Mouse (Mus musculus): Measurements from ENCODE around the gene Gadd45b. TPM values are rescaled to one million over a fixed set of nuclear protein-coding genes. Genes with fewer than 3 reads are reported as not detected.

Gene Gadd45b
- polyA plus RNA-seq, 1 experiment from 2014 or later, result 19.4 TPM

DNA sequence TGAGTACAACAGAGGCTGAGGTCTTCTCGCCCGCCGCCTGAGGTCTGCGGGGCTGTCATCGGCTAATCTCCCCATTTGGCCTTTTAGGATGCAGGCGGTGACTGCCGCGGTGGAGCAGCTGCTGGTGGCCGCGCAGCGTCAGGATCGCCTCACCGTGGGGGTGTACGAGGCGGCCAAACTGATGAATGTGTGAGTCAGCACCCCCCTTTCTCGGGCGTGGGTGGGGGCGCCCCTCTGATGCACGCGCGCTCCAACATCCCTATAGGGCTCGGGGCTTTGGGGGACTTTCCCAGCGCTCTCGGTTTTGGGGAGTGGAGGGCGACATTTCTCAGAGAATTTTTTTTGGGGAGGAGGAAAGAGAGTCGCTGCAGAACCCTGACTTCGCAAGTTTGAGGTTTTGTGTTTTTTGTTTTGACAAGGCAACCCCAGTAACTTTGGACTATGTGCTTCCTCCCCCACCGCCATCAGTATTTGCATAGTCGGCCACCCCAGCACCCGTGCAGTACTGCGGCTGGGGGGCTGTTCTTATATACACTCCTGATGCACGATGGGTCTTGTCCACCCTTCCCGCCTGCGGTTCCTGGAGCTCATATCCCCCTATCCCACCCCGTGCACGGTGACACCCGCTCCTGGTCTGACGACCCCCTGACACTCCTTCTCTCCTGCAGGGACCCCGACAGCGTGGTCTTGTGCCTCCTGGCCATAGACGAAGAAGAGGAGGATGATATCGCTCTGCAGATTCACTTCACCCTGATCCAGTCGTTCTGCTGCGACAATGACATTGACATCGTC is 684 bp downstream of the Gadd45b start:
- H3K9me3 ChIP-seq, result no peaks in the 10 kb centered on the region
- ATAC-seq (ENCODE audit: insufficient number of reproducible peaks, insufficient read depth, low FRiP score, low TSS enrichment, low read depth), result no peak
- peak overlapping the region; percentile 90 for H3K4me2 ChIP-seq
- H3K4me3 ChIP-seq (replicated peaks), result peak overlapping the region; percentile 61
- WGBS, result under 1% methylated on average over 45 of the region's 45 CpGs
- no peaks in the 10 kb centered on the region for H3K36me3 ChIP-seq
- H3K27me3 ChIP-seq, result peaks cover 50% of the 10 kb centered on the region
- peak overlapping the region; percentile 59; the same call in 1 of the 2 replicates for H3K27ac ChIP-seq
- H3K4me1 ChIP-seq (replicated peaks), result peaks cover 56% of the 10 kb centered on the region
- H3K9ac ChIP-seq (replicated peaks), result peak overlapping the region; percentile 73

DNA sequence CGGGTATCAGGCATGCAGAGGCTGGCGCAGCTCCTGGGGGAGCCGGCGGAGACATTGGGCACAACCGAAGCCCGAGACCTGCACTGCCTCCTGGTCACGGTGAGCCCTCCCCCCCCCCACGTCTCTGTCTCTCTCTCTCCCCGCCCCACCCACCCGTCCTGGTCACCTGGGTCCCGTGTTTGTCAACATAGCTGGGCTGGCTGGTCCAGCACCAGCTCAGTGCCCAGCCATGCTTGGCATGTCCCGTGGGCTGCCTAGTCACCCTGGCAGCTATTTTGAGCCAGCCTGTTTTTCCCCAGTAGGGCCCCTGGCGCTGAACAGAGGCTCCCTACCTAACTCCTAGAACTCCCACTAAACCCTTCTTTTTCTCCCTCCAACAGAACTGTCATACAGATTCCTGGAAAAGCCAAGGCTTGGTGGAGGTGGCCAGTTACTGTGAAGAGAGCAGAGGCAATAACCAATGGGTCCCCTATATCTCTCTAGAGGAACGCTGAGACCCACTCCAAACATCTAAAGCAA is 1.3 kb downstream of the Gadd45b start:
- peaks cover 56% of the 10 kb centered on the region for H3K27me3 ChIP-seq
- H3K9ac ChIP-seq (replicated peaks), result peak overlapping the region; percentile 73
- H3K4me3 ChIP-seq (replicated peaks), result peak overlapping the region; percentile 61
- 4% methylated on average over 13 of the region's 14 CpGs for WGBS
- no peaks in the 10 kb centered on the region for H3K9me3 ChIP-seq
- H3K36me3 ChIP-seq, result no peaks in the 10 kb centered on the region
- H3K27ac ChIP-seq, result no peak overlapping the region
- peaks cover 63% of the 10 kb centered on the region for H3K4me1 ChIP-seq (replicated peaks)
- H3K4me2 ChIP-seq, result peak overlapping the region; percentile 90
- no peak for ATAC-seq (ENCODE audit: insufficient number of reproducible peaks, insufficient read depth, low FRiP score, low TSS enrichment, low read depth)

- 2% methylated on average over 26 of the region's 26 CpGs for WGBS
- peaks cover 57% of the 10 kb centered on the region for H3K27me3 ChIP-seq
Measured at GRCm38 (mm10) chr10:80931695-80932094, 1.8 kb downstream of the Gadd45b start.

DNA sequence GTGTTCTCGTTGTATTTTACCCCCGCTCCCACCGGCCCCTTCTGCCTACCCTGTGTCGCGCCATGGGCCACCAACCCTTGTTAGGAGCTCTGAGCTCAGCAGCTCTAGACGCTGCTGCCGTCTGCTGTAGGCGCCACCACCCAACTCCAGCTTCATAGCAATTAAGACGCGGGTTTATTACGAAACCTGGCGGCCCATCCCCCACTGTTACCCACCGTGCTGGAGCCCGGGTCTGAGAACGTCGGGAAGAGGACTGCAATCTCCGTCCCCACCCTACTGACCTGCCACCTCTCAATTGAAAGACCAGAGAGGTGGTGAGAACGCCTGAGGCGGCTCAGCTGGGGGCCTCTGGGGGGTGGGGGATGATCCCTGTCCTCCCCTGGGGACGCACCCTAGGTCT is 2.3 kb downstream of the Gadd45b start:
- under 1% methylated on average over 20 of the region's 20 CpGs for WGBS
- H3K9ac ChIP-seq (replicated peaks), result 0 out of 2 replicates have a peak overlapping the region, but pooled peaks have one; percentile 45
- no peaks in the 10 kb centered on the region for H3K36me3 ChIP-seq
- H3K27ac ChIP-seq, result no peak overlapping the region
- peaks cover 57% of the 10 kb centered on the region for H3K27me3 ChIP-seq
- no peaks in the 10 kb centered on the region for H3K9me3 ChIP-seq
- H3K4me1 ChIP-seq (replicated peaks), result peaks cover 73% of the 10 kb centered on the region
- H3K4me3 ChIP-seq (replicated peaks), result peak overlapping the region; percentile 61
- ATAC-seq (ENCODE audit: insufficient number of reproducible peaks, insufficient read depth, low FRiP score, low TSS enrichment, low read depth), result no peak
- H3K4me2 ChIP-seq, result peak overlapping the region; percentile 90

More at GRCm38 (mm10) chr10:80931695-80932094, 1.8 kb downstream of the Gadd45b start:
- Histone ChIP-seq H3K4me1 (replicated peaks) (peaks cover 68% of the 10 kb centered on the region), H3K9ac (replicated peaks) (peak overlapping the region; percentile 45; the same call in 1 of the 2 replicates), H3K9me3 (no peaks in the 10 kb centered on the region), H3K4me2 (peak overlapping the region; percentile 90), H3K4me3 (replicated peaks) (peak overlapping the region; percentile 61), H3K36me3 (no peaks in the 10 kb centered on the region), H3K27ac (0 out of 2 replicates have a peak overlapping the region, but pooled peaks have one; percentile 23)
- no peak for ATAC-seq (ENCODE audit: insufficient number of reproducible peaks, insufficient read depth, low FRiP score, low TSS enrichment, low read depth)

DNA sequence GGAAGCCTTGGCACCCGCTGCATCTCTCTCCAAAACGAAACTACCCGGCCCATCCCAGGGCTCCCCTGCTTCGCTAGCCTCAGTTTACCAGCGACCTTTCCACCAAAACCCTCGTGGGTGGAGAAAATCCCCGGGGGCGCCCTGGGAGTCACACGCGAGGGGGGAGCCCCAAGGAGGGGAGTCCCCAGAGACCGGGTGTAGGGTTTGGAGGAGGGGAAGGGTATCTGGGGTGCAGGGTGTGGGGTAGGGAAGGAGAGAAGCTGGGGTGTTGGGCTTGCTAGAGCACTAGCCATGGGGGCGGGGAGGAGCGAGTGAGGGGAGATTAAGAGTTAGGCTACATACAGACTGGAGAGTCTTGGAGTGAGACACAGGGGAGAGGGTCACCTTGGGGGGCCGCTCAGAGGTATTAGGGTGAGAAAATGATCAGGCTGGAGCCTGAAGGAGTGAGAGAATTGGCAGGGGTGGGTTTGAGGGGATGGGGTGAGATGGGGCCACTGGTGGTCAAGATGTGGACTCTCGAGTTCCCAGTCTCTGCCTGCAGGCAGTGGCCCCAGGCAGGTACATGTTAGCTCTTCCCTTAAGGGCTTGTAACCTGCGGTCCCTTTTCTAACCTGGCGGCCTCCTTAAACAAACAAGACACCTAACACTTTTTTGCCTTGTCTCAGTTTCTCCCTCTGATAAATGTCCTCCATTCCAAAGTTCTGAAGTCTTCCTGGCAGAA is 3.0 kb downstream of the Gadd45b start:
- Histone ChIP-seq H3K4me2 (peak overlapping the region; percentile 90), H3K4me3 (replicated peaks) (peak overlapping the region; percentile 61), H3K9me3 (no peaks in the 10 kb centered on the region), H3K9ac (replicated peaks) (peak overlapping the region; percentile 45; the same call in 1 of the 2 replicates), H3K27ac (0 out of 2 replicates have a peak overlapping the region, but pooled peaks have one; percentile 45), H3K4me1 (replicated peaks) (peaks cover 79% of the 10 kb centered on the region), H3K27me3 (peaks cover 62% of the 10 kb centered on the region), H3K36me3 (no peaks in the 10 kb centered on the region)
- WGBS, result 3% methylated on average over 17 of the region's 17 CpGs
- no peak for ATAC-seq (ENCODE audit: insufficient number of reproducible peaks, insufficient read depth, low FRiP score, low TSS enrichment, low read depth)

DNA sequence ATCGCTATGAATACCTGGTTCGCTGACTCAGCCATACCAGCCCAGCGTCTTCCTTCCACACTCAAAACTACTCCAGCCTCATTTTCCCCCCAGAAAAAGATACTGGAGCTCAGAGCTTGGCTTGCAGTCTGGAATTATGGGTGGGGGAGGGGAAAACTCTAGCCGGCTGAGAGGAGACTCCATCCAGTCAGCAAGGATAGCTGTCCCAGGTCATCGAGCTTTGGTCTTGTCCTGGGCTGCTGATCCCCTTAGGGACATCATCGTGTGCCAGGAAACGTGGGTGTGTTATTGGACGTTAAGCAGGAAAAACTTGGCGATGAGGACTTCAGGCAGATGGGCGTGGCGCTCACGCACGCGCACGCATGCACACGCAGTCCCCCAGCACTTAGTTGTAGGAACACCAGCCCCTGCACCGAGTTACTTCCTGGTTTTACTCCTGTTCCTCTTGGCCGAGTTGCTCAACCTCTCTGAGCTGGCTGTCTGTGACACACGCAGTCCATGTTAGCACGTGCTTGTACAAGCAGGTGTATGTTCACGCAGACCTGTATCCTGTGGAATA is 3.6 kb downstream of the Gadd45b start:
- peaks cover 62% of the 10 kb centered on the region for H3K27me3 ChIP-seq
- H3K27ac ChIP-seq, result no peak overlapping the region
- no peak for ATAC-seq (ENCODE audit: insufficient number of reproducible peaks, insufficient read depth, low FRiP score, low TSS enrichment, low read depth)
- 5% methylated on average over 21 of the region's 21 CpGs for WGBS
- H3K9ac ChIP-seq (replicated peaks), result no peak overlapping the region
- peaks cover 86% of the 10 kb centered on the region for H3K4me1 ChIP-seq (replicated peaks)
- no peaks in the 10 kb centered on the region for H3K9me3 ChIP-seq
- no peaks in the 10 kb centered on the region for H3K36me3 ChIP-seq
- peak overlapping the region; percentile 15 for H3K4me3 ChIP-seq (replicated peaks)
- H3K4me2 ChIP-seq, result peak overlapping the region; percentile 90

GRCm38 (mm10) chr10:80934136-80934985 is 4.5 kb downstream of the Gadd45b start:
- H3K4me3 ChIP-seq (replicated peaks), result no peak overlapping the region
- 43% methylated on average over 14 of the region's 14 CpGs for WGBS
- H3K27ac ChIP-seq, result no peak overlapping the region

GRCm38 (mm10) chr10:80935241-80935640 is 5.4 kb downstream of the Gadd45b start:
- peaks cover 92% of the 10 kb centered on the region for H3K4me1 ChIP-seq (replicated peaks)
- 11% methylated on average over 3 of the region's 3 CpGs for WGBS
- no peaks in the 10 kb centered on the region for H3K9me3 ChIP-seq
- H3K27ac ChIP-seq, result peak overlapping the region; percentile 95
- peak overlapping the region; percentile 72 for H3K4me2 ChIP-seq
- peak overlapping the region; percentile 43; the same call in 1 of the 2 replicates for H3K4me3 ChIP-seq (replicated peaks)
- peaks cover 65% of the 10 kb centered on the region for H3K27me3 ChIP-seq
- no peaks in the 10 kb centered on the region for H3K36me3 ChIP-seq
- no peak overlapping the region for H3K9ac ChIP-seq (replicated peaks)
- ATAC-seq (ENCODE audit: insufficient number of reproducible peaks, insufficient read depth, low FRiP score, low TSS enrichment, low read depth), result no peak

More at GRCm38 (mm10) chr10:80934136-80934985, 4.5 kb downstream of the Gadd45b start:
- ATAC-seq (ENCODE audit: insufficient number of reproducible peaks, insufficient read depth, low FRiP score, low TSS enrichment, low read depth), result no peak
- H3K27me3 ChIP-seq, result peaks cover 66% of the 10 kb centered on the region
- peak overlapping the region; percentile 90; the same call in 1 of the 2 replicates for H3K4me2 ChIP-seq
- no peak overlapping the region for H3K9ac ChIP-seq (replicated peaks)
- no peaks in the 10 kb centered on the region for H3K36me3 ChIP-seq
- H3K4me1 ChIP-seq (replicated peaks), result peaks cover 87% of the 10 kb centered on the region
- H3K9me3 ChIP-seq, result no peaks in the 10 kb centered on the region

GRCm38 (mm10) chr10:80935698-80936097 is 5.8 kb downstream of the Gadd45b start:
- H3K36me3 ChIP-seq, result no peaks in the 10 kb centered on the region
- H3K9me3 ChIP-seq, result no peaks in the 10 kb centered on the region
- peak overlapping the region; percentile 72 for H3K4me2 ChIP-seq
- 4% methylated on average over 17 of the region's 17 CpGs for WGBS
- H3K27ac ChIP-seq, result peak overlapping the region; percentile 95
- peaks cover 61% of the 10 kb centered on the region for H3K27me3 ChIP-seq
- H3K4me3 ChIP-seq (replicated peaks), result peak overlapping the region; percentile 43
- H3K9ac ChIP-seq (replicated peaks), result peak overlapping the region; percentile 18
- H3K4me1 ChIP-seq (replicated peaks), result peaks cover 92% of the 10 kb centered on the region
- ATAC-seq (ENCODE audit: insufficient number of reproducible peaks, insufficient read depth, low FRiP score, low TSS enrichment, low read depth), result no peak

DNA sequence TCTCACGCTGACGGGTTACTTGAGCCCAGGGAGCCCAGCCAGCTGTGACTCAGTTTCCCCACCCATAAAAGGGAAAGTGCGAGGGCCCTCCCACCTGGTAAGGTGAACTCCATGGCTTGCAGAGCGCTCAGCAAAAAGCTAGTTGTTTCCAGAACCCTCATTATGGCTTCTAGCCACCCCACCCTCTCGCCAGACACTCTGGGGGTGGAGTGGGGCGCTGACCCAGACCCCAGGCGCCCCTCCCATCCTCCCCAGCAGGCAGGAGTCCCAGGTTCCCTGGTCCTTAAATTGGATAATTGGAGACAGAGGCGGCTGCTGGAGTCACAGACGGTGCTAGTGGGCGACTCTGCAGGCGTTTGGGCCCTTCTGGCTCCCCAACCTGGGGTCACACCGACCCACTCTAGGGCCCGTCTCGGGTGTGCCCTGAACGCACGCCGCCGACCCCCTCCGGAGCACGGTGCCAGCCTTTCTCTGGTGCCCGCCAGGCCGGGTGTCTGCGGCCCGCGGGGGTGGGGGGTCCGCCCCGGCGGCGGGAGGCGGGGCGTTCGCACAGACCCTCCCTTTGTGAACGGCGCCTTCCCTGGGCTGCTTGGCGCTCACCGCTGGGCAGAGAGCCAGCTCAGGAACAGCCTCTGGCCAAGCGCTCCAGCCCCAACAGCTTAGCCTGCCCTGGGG is 6.4 kb downstream of the Gadd45b start:
- 1% methylated on average over 37 of the region's 37 CpGs for WGBS

More for the DNA sequence above, 6.4 kb downstream of the Gadd45b start:
- Histone ChIP-seq H3K4me1 (replicated peaks) (peaks cover 92% of the 10 kb centered on the region), H3K4me3 (replicated peaks) (peak overlapping the region; percentile 43), H3K9ac (replicated peaks) (peak overlapping the region; percentile 50), H3K27ac (peak overlapping the region; percentile 95), H3K4me2 (peak overlapping the region; percentile 72), H3K36me3 (no peaks in the 10 kb centered on the region), H3K9me3 (no peaks in the 10 kb centered on the region), H3K27me3 (peaks cover 56% of the 10 kb centered on the region)
- ATAC-seq (ENCODE audit: insufficient number of reproducible peaks, insufficient read depth, low FRiP score, low TSS enrichment, low read depth), result peak; percentile 49
